Mouse (Mus musculus) kidney, adult 8-10 months (tissue): ENCODE measurements at regions not wholly inside any gene's neighbourhood (a gene's known extent, or its start where the extent isn't known, plus 50 kb on each side); places are given as distances from the start of the nearest gene placed in this dataset.

Experiments used
- DNase-seq, 2 experiments: peaks; one replicate each; pipeline ENCODE4 v3.0.0; 2022

DNA sequence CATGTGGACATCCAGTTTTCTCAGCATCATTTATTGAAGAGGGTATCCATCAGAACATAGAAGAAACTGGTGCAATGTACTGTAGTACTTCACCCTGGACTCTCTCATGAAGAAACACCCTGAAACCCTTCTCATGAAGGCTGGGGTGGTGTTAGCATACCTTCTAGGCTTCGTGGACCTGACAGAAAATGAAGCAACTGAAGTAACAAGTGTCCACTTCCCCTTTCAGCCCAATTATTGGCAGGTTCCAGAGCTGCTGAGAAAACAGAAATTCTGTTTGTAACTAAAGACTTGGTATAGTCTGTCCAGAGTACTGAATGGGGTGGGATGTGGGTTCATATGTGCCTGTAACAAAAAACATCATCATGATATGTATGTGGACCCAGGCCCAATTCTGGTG, 231.4 kb upstream of the Fggy start:
- no peak for DNase-seq

DNA sequence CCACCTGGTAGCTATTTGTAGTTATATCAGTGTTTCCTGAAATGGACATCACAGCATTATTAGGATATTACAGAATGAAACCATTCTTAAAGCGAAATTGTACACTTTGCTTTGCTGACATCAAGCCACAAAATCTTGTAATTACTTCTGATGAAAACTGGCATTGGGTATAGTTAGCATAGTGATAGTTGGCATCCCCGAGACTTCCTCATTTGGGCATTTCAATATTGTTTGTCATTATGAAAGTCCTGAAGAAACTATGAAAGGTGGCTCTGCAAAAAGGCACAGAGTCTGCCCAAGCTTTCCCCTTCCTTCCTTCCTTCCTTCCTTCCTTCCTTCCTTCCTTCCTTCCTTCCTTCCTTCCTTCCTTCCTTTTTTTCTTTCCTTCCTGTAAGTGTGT, 217.5 kb upstream of the Fggy start:
- DNase-seq = no peak

DNA sequence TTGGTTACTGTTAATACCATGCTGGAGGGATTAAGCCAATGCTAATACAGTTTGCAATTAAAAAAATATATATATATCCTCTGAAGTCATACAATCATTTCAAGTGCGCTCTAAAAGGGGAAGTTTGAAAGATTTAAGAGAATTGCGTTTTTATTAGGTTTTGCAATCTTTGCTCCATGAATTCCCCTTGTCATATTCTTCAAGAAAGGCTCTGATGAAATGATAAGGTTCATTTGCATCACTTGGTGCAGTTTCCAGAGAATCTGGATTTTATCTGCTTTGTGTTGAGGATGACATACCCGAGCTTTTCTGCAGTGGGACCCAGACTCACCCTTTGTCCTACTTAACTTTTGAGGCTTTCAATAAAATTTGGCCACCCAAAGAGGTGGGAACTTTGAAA, 216.4 kb upstream of the Fggy start:
- DNase-seq = no peak

DNA sequence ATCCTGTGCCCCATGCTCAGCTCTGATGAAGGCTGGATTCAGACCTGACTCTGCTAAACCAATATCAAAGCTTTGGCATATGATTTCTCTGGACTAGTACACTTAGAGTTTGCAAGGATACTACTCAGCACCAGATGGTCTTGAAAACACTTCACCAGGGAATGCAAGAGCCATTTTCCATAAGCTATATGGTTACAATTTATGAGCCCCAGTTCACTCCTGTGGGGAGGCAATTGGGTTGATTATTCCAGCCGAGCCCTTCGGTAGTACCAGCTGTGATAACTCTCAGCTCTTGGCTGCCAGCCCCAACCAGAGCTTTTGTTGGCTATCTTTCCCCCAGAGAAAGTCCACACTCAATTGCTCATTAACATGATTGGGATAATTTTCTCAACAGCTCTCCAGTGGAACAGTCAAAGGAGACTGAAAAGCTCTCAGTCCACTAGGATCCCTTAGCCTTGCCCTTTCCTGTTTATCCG, 210.5 kb upstream of the Fggy start:
- DNase-seq = peak; percentile 12 to 13

DNA sequence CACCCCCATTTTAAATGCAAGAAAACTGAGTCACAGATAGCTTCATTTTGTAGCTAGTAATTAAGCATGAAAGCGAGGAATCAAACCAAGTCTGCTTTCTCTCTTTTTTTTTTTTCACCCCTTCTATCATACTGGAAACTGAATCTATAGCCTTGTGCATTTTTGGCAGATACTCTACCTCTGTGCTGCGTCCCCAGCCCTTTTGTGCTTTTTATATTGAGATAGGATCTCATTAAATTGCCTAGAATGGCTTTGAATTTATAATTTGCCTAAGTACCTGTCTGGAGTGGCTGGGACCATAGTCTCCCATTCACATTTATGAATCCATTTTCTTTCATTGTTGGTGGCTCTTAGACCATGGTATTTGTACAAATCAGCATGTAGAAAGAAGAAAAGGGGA, 209.9 kb upstream of the Fggy start:
- DNase-seq = no peak

DNA sequence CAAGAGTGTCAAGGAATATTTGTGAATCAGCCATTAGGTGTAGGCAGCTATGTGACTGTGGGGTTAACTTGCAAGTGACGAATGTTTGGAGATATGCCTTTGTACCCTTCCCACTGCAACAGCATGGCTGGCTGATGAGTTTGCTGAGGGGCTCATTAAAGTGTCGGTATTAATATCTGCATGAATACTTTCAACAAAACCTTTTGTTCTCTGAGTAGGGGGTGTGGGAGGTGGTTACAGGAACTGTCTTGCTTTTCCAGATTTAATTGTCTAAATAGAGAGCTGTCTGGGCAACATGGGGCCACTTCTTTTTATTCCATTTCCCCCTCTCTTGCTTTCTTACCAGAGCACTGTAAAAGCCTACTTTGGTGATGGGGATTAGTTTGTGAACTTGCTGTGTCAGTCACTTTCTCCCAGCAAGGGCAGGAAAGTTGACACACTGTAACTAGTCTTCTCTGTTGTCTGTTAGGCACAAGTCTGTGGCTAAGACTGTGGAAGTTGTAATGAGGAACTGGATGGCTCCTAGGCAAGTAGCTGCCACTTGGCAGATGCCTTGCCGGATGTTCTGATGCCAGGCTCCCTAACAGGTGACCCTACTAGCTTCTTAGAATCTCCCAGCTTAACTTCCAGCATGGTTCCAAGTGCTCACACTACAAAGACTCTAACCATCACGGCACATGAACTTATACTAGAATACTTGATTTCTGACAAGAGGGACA, 208.7 kb upstream of the Fggy start:
- DNase-seq = no peak

DNA sequence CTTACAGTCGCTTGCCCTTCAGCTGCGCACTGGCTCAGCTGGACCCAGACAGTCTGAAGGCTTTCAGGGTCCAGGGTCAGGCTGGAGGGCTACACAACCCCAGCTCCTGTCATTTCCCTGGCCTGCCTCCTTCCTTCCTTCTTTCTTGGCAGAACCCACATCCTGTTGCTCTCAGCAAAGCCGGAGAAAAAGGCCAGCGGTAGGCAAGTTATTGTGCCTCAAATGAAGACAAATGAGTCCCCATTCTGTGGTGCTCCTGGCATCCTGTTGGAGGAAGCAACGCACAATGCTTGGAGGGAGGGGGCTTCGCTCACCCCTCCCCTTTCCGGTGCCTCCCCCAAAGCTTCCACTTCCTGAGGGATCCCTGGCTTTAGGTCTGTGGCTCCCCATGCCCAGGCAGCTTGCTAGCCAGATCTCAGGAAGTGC, 203.4 kb upstream of the Fggy start:
- peak; percentile 62 to 74 for DNase-seq

DNA sequence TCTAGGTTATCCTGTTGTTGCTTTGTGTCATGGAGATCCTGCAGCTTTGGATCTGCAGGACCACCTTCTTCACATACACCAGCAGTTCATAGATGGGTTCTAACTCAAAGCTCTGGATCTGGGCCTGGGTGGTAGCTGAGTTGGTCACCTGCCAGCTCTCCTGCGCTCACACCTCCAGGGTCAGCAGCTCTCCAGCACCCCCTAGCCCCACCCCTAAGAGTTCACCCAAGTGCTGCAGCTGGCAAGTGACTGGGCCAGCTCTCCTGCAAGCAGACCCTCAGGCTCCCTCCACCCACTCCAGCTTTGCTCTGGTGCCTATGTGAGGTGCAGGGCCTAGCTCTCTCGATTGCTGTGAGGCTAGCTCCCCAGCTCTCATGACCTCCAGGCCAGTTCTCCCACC, 198.6 kb upstream of the Fggy start:
- DNase-seq = no peak

DNA sequence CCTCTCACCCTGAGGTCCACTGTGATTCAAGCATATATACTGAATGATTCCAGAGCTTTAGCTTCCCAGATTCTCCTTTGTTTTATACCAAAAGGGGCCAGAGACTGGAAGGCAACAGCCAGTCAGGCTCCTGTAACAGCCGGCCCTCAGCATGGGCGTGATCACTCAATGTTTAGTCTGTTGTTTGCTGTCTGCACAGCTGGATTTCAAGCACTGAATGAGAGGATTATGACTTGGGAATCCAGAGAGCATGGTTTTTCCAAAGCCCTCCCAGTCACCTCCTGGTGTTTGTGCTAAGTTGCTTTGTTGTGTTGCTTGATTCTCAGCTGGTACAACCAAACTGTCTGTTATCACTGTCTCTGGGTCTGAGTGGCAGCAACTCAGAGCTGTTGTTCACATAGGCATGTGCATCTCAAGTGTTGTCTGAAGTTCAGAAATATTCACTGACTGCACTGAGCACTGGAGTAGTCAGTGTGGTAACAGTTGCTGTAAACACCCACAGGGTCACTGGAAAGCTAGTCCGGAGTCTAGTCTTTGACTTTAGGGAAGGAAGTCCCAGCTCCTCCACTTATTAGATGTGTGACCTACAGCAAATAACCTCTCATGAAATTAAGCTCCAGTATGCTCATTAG, 196.9 kb upstream of the Fggy start:
- no peak for DNase-seq

DNA sequence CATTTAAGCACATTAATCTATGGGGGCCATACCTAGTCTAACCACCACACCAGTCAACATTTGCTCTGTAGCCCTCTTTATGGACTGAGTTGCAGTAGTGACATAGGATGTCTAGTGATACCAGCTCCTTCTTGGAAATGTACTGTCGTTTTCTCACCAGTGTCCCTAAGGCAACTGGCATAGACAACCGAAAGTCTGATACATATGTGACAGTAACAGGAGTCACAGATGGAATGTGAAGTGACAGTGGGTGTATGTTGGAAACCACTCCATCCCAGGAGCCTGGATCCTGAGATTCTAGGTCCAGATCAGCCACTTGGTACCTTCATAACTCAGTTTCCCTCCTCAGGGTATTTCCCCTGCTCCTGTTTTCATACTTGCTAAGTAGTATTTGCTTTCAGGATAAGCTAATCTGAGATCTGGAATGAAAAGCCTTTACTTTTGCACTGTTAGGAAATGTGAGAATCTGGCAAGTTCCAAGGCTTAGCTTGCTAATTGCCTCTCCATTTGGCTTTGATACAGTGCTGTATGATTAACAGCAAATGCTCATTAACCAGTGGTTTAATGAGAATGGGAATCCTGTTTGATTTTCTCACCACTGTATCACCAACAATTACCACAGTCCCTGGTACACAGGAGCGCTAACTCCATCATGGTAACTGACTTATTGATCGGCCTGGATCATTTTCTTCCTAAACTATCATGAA, 192.8 kb upstream of the Fggy start:
- DNase-seq = no peak

DNA sequence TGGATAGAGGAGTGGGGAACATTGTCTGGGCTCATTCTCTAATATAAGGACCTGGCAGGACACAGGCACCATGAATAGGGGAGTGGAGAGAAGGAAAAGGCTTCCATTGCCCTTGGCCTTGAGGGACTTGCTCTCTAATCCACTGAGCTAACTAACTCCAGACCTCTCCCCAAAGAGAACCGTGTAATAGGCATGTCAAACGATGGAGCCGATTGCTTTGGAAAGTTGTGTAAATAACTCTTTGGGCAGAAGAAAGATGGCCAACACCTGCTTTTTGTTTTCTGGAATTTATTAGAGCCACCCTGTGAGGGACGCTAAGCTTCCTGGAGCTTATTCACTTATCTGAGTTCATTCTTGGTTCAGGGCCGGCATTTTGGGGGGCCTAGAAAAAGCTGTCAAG, 180.9 kb upstream of the Fggy start:
- no peak for DNase-seq

DNA sequence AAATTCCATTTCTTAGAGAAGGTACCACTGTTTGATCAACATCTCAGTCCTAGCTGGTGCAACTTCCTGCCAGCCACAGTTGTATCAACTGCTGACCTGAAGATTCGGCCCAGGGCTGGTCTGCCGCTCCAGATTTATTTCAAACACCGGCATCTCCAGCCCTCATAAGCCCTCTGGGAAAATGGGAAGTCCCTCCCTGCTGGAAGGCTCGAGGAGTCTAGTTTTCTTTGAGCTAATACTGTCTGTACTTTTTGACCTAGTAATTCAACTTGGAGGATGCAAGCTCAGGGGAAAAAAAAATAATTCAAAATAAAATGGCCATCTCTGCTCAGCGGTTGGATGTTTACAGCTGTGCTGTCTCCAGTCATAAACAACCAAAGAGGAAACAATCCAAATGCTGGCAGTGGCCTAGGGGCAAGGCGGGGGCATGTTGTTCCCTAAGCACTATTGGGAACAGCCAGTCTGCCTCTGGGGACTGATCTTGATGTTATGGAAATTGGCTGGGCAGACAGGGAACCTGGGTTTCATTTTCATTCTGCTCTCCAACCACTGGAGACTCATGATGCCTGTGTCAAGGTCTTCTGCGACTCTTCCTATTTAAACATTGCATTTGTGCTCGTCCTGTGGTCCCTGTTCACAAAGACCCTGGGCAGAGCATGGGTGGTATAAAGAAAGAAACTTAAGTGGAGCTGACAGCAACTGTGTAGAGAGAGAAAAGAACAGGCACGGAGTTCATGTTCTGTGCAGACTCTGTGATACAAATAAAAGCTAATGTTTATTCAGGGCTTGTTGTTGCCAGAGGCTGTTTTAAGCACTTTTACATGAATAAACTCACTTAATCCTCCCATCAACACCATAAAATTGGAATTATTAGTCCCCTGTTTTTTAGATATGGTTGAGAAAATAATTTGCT, 179.8 kb upstream of the Fggy start:
- peak in 1 of 2 experiments; percentile 33 for DNase-seq

DNA sequence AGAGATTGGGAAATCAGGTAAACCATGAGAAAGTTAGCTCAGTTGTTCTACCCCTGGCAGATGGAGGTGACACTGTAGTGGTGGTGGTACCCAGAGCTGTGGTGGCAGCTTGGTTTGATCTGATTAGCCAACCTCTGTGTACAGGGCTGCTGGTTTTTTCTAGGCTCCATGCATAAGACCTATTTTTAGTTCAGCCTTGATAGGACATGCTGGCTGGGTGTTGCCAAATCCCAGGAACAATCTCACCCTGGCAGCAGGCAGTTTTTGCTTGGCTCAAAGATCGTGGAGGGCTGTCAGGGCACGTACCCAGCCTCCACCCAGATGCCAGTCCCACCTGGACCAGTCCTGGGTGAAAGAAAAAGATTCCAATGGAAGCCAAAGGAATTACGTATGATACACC, 178.7 kb upstream of the Fggy start:
- no peak for DNase-seq

DNA sequence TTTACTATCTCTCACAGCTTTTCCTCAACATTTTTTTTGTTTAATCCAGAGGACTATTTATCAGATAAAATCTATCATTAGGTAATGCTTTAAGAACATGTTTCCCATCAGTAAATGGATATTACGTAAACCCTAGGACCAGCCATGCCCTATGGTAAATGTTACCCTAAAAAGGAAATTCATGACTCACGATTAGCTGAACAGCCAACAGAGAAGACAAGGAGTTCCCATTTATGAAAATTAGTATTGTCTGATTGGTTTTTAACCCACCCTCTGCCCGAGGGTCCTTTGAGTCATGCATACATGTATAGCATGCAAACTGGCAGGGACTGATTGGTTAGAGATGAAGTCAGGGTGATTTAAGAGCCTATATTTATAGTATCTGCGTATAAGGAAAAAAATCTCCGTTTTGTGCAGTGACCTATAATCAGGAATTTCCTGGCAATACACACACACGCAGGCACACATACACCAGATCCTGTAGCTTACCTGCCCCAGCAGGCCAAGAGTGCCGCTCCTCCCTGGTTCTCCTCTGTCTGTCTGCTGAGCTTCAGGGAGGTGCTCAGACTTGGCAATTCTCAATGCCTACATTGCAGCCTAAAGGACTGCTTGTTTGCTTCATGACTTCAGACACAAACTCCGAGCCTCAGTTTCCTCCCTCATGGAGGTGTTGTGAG, 174.0 kb upstream of the Fggy start:
- DNase-seq = no peak

DNA sequence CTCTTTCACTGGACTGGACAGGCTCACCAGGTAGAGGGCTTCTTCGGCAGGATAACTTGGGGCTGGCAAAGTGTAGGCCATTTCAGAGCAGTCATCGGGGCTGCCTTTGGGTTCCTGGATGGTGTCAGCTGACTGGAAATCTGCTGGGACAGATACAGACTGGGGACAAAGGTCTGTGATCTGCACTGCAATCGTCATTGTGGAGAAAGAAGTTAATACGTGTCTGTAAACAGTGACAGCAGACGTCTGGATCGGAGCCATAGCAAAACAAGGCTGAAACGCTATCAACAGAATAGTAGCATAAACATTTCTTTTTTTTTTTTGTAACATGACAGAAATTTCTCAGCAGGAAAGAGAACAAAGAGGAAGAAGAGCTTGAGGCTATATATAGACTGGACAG, 171.8 kb upstream of the Fggy start:
- peak; percentile 26 to 38 for DNase-seq

DNA sequence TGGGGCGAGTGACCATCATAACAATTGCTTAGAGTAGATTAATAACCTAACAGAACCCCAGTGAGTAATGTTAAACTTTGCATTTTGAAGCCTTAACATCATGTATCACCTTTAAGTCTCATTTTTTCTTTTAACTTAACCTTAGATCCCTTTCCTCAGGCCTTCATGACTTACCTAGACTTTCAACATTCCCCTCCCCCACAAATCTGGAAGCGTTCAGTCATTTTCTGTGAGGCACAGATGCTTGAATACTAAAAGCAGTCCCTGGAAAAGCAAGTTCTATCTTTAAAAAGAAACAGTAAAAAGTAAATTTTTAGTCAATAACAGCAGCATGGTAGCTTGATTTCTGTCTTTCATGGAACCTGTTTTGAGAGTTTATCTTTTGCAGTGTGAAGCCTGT, 171.3 kb upstream of the Fggy start:
- DNase-seq = no peak

DNA sequence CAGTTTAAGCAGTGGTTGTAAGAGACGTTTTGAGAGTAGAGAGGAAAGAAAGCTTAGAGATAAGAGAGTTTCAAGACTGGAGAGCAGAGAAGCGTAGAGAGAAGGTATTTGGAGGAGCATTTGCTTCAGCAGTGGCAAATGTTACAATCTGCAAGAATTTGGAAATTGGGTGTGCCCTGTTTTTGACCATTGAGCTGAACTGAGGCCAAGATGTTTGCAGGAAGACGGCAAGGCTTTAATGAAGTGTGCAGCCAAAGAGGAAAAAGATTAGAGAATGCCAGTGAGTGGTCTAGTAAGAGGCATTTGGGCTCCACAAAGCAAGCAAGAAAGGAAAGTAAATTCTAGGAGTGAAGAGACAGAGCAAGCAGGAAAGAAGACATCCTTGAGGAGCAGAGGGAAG, 168.8 kb upstream of the Fggy start:
- DNase-seq = no peak

DNA sequence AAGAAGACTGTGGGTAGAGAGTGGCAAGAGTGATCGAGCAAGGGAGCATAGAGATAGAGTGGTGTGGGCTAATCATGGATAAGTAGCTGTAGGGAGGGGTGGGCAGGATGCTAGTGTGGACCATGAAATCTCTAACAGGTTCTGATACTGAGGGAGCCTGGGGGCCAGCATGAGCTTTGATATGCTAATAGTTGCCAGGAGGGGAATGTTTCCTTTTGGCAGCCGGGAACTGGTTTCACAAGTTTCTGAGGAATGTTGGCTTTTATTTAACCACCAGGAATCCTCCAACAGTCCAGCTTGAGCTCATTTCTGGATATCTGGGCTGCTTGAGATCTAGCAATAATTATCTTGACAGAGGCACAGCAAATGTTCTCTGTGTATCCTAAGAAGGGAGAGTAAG, 167.7 kb upstream of the Fggy start:
- DNase-seq = peak; percentile 43 to 70

DNA sequence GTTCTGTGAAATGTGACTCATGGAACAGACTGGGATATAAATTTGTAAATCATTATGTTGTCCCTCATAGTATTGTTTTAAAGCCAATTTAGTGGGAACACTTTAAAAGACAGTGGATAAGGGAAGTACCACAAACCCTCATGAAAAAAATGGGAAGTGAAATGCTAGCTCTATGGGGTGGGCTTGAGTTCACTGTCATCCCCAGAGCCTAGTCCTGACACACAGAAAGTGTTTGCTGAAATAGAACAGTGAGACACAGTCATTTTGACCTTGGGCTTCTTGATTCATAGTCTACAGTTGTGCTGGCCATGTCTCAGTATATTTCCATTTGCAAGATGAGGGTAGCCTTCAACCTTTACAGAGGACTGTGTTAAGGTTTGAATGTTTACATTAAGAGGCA, 166.8 kb upstream of the Fggy start:
- DNase-seq = no peak

DNA sequence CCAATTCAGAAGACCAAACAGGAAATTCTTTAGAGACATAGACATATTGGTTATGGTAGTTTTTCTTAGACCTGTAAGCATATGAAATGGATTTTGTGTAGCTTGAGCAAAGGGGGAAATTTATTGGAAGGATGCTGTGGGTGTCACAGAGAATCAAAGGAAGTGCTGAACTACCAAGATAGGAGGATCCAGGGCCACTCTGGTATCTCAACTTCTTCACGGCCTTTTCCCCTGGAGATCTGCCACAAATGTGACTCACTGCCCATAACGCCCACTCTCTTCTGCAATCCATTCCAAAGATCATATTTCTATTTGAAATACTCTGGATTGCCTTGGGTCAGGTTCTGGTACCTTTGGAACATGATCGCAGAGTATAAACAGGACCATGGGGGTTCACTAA, 161.6 kb upstream of the Fggy start:
- DNase-seq = no peak

DNA sequence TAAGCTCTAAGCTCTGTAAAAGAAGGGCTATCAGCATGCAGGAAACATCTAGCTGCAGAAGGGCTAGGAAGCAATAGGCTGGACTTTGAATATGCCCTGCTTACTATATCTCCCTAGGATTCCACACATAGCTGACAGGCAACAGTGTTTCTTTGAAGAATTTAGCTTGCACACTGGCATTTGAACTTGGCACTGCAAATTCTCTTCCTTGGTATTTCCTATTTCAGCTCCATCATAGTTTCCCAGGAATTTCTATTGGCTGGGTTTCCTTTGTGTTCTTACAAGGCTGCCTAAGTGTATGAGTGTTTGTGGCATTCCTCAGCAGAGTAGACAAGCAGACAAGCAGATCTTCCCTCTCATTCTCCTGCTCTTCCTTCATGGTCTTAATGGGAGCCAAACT, 159.0 kb upstream of the Fggy start:
- DNase-seq = no peak

DNA sequence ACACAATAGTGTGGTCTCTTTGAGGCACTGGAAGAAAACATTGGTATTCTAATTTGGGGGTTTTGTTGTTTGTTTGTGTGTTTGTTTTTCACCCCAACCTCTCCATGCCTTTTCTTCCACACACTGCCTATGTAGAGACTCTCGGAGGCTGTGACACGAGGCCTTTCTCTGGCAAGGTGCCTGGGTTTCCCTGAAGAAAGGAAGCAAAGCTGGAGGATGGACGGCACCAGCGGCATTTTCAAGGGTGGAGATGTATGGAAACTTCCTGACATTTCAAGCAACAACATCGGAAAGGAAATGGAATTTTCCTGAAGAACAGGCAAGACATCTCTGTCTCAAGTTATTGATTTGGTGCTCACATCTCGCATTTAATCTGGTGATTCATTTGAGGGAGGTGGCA, 155.0 kb upstream of the Fggy start:
- DNase-seq = no peak

DNA sequence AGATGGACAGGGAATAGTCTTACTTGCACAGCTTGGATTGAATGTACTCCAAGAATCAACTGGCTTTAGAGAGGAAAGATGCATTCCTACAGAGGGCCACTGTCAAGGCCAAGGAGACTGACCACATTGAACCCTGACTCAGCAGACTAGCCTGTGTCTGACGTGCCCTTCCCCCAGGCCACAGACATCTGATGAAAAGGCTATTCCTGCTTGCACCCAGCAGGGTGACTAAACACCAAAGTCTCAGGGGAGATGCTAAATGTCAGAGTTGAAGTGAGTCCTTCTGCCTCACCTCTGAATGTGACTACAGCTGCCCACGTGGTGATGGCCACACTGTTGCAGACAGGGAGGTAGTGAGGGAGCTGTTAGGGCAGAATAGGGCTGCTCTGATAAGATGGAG, 140.2 kb upstream of the Fggy start:
- DNase-seq = peak; percentile 15 to 19
